Mouse (Mus musculus): ENCODE measurements around the gene Map3k4. TPM values are rescaled to one million over a fixed set of nuclear protein-coding genes. Genes with fewer than 3 reads are reported as not detected.

Map3k4 gene
- 25.8 and 35.6 TPM in 2 replicates for polyA plus RNA-seq (2015; fragmentation: Nextera tagmentation; extraction: Ambion mirVana)

DNA sequence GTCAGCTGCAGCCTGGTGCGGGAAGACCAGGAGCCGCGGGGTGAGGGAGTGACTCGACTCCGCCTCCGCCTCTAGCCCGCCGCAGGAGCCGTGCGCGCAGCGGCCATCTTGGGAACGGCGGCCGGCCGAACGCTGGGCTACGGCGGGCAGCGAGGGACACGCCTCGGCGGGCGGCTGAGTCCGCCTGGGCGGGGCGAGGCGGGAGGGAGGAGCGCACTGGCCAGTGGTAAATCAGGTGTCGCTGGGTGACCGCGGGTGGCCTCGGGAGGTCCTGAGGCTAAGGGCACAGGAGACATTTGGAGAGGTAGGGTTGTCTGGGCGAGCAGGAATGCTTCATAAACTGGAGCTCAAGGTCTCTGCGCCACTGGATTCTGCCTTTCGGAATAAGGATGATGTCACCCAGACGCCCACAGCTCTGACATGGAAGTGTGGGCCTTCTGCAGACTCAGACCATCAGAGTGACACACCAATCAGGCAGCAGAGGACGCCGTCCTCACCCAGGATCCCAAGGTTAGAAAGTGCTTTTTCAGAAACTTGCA, at the start of gene Map3k4:
Gene Map3k4 (minus strand): TSS at position 134 of the 539 bp plus-strand sequence.
- Histone ChIP-seq H3K4me2 (replicated peaks; ENCODE audit: low read depth) (peak within 1 kb of the TSS; percentile 78), H3K4me1 (replicated peaks; ENCODE audit: control insufficient read depth, insufficient read depth) (no peaks in the 10 kb centered on the region), H3K36me3 (ENCODE audit: control insufficient read depth, insufficient read depth, low read length) (no peaks in the 10 kb centered on the region), H3K4me3 (ENCODE audit: low read depth, low read length) (peak within 1 kb of the TSS; percentile 100), H3K27ac (replicated peaks) (peak within 1 kb of the TSS; percentile 93), H3K9ac (ENCODE audit: low read length) (peak within 1 kb of the TSS; percentile 92), H3K9me3 (ENCODE audit: control insufficient read depth, low read length) (no peaks in the 10 kb centered on the region), H3K27me3 (ENCODE audit: control insufficient read depth, insufficient read depth, low read length) (no peaks in the 10 kb centered on the region)
- ATAC-seq (ENCODE audit: low FRiP score, low TSS enrichment) (peak; percentile 96), DNase-seq (ENCODE audit: low spot score) (peak; percentile 94)
- TF ChIP-seq EP300 (optimal IDR thresholded peaks at IDR 0.05) (no peak), CTCF (IDR thresholded peaks at IDR 0.05; ENCODE audit: low read depth) (peak; percentile 56)
- WGBS: under 1% methylated on average over 28 of the region's 39 CpGs

DNA sequence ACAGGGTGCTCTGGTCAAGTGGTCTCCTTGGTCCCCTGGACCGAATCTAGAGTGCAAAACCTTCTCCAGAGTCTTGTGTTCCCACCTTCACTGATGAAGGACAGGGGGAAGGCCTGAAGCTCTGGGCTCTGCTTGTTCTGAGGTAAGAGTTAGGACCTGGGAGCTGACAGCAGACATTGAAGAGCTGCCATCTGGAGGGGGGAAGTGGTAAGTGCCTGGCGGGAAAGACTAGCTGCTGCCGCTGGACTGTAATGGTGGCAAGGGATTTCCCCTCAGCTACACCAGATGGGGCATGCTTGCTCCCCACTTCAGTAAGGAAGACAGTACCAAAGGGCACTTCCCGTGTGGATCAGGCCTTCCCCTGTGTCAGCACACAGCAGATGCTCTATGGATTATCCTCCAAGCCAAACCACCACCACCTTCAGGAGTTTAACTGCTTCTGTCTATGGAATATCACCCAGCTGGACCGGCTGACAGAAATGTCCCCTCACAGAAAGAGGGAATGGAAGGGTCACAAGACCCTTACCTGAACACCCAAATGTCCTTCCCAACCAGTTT, 48.9 kb upstream of the Map3k4 start:
- no peaks in the 10 kb centered on the region for H3K27me3 ChIP-seq (ENCODE audit: control insufficient read depth, insufficient read depth, low read length)
- no peaks in the 10 kb centered on the region for H3K9me3 ChIP-seq (ENCODE audit: control insufficient read depth, low read length)
- ATAC-seq (ENCODE audit: low FRiP score, low TSS enrichment): peak; percentile 55

DNA sequence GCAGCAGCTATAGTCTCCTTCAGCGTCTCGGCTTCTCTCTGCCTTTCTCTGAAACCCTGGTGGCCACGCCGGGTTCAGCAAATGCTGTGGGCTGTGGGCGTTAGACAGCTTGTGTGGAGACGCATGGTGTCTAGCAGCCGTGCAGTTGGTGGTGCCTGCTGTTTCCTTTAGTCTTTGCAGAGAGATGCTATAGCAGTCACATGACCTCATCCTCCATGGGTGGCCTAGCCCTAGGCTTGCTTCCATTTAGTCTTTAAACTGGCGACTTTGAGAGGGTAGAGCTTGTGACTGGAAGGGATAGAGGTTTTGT, 45.8 kb upstream of the Map3k4 start:
- TF ChIP-seq EP300 (optimal IDR thresholded peaks at IDR 0.05): no peak
- TF ChIP-seq CTCF (IDR thresholded peaks at IDR 0.05; ENCODE audit: low read depth): no peak
- Histone ChIP-seq H3K4me3 (ENCODE audit: low read depth, low read length) (no peak overlapping the region), H3K4me2 (replicated peaks; ENCODE audit: low read depth) (no peak overlapping the region), H3K9ac (ENCODE audit: low read length) (no peak overlapping the region), H3K27me3 (ENCODE audit: control insufficient read depth, insufficient read depth, low read length) (no peaks in the 10 kb centered on the region), H3K36me3 (ENCODE audit: control insufficient read depth, insufficient read depth, low read length) (no peaks in the 10 kb centered on the region), H3K4me1 (replicated peaks; ENCODE audit: control insufficient read depth, insufficient read depth) (no peaks in the 10 kb centered on the region), H3K27ac (replicated peaks) (no peak overlapping the region), H3K9me3 (ENCODE audit: control insufficient read depth, low read length) (no peaks in the 10 kb centered on the region)
- no peak for DNase-seq (ENCODE audit: low spot score)
- ATAC-seq (ENCODE audit: low FRiP score, low TSS enrichment): no peak
- WGBS: 66% methylated on average over 8 of the region's 8 CpGs

More for the DNA sequence above, 48.9 kb upstream of the Map3k4 start:
- H3K4me3 ChIP-seq (ENCODE audit: low read depth, low read length): no peak overlapping the region
- H3K4me1 ChIP-seq (replicated peaks; ENCODE audit: control insufficient read depth, insufficient read depth): no peaks in the 10 kb centered on the region; the same call in 1 of the 2 replicates
- DNase-seq (ENCODE audit: low spot score): peak; percentile 77
- H3K9ac ChIP-seq (ENCODE audit: low read length): no peak overlapping the region
- TF ChIP-seq EP300 (optimal IDR thresholded peaks at IDR 0.05) (no peak), CTCF (IDR thresholded peaks at IDR 0.05; ENCODE audit: low read depth) (peak; percentile 83)
- 36% methylated on average over 5 of the region's 5 CpGs for WGBS
- no peak overlapping the region for H3K27ac ChIP-seq (replicated peaks)
- H3K36me3 ChIP-seq (ENCODE audit: control insufficient read depth, insufficient read depth, low read length): no peaks in the 10 kb centered on the region
- H3K4me2 ChIP-seq (replicated peaks; ENCODE audit: low read depth): no peak overlapping the region

DNA sequence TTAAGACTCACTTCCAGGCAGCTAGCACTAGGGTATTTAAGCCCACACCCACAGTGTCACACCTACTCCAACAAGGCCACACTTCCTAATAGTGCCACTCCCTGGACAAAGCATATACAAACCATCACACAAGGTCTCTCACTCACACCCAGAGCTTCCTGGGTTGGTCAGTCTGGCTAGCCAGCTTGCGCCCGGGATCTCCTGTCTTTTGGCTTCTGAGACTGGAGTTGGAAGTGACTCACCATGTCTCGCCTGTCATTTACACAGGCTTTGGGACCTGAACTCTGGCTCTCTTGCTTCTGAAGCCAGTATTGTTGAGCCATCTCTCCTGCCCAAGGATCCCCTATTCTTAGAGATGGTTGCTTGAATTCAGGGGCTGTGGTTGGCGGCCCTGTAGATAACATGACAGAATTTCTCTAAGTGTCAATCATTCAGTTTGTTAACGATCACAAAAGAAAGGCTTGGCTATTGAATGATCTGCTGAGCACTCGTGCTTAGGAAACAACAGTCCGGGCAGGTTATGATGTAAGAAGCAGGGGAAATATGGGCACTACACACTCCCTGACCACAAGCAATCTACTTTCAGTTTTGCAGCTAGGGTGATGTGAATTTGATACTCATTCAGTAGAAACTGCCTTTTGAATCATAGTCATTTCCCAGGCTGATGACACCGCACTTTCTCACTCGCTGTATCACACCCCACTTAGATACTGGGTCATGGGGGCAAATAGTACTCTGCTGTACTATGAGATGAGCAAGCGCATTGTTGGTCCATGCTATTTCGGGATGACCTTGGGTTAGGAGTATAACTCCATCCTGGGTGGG, 45.2 kb upstream of the Map3k4 start:
- no peak overlapping the region for H3K4me2 ChIP-seq (replicated peaks; ENCODE audit: low read depth)
- TF ChIP-seq EP300 (optimal IDR thresholded peaks at IDR 0.05) (no peak), CTCF (IDR thresholded peaks at IDR 0.05; ENCODE audit: low read depth) (no peak)
- H3K4me1 ChIP-seq (replicated peaks; ENCODE audit: control insufficient read depth, insufficient read depth): no peaks in the 10 kb centered on the region
- H3K9ac ChIP-seq (ENCODE audit: low read length): no peak overlapping the region
- no peak for DNase-seq (ENCODE audit: low spot score)
- no peaks in the 10 kb centered on the region for H3K27me3 ChIP-seq (ENCODE audit: control insufficient read depth, insufficient read depth, low read length)
- no peaks in the 10 kb centered on the region for H3K9me3 ChIP-seq (ENCODE audit: control insufficient read depth, low read length)
- peak; percentile 58 for ATAC-seq (ENCODE audit: low FRiP score, low TSS enrichment)
- no peak overlapping the region for H3K4me3 ChIP-seq (ENCODE audit: low read depth, low read length)
- H3K27ac ChIP-seq (replicated peaks): no peak overlapping the region
- 75% methylated on average over 11 of the region's 11 CpGs for WGBS
- no peaks in the 10 kb centered on the region for H3K36me3 ChIP-seq (ENCODE audit: control insufficient read depth, insufficient read depth, low read length)

DNA sequence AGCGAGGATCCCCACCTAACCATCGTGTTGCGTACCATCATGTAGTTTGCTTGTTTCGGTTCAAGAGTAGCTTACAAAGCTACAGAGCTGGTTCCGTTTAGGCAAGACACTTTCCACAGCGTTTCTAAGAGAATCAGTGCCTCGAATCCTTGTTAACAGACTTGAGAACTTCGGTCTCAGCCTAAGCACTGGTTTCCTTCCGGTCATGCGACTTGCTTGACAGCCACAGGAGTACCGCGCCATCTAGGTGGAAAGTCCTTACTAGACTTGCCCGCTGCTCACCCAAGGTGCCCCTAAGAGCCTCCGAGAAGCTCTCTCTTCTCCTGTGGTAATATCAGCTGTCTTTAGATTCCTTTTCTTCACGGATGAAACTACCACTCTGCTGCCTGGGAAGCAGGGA, 41.3 kb upstream of the Map3k4 start:
- Histone ChIP-seq H3K4me2 (replicated peaks; ENCODE audit: low read depth) (no peak overlapping the region), H3K9me3 (ENCODE audit: control insufficient read depth, low read length) (no peaks in the 10 kb centered on the region), H3K4me1 (replicated peaks; ENCODE audit: control insufficient read depth, insufficient read depth) (no peaks in the 10 kb centered on the region), H3K27ac (replicated peaks) (no peak overlapping the region), H3K9ac (ENCODE audit: low read length) (no peak overlapping the region), H3K36me3 (ENCODE audit: control insufficient read depth, insufficient read depth, low read length) (no peaks in the 10 kb centered on the region), H3K27me3 (ENCODE audit: control insufficient read depth, insufficient read depth, low read length) (no peaks in the 10 kb centered on the region), H3K4me3 (ENCODE audit: low read depth, low read length) (no peak overlapping the region)
- no peak for DNase-seq (ENCODE audit: low spot score)
- TF ChIP-seq EP300 (optimal IDR thresholded peaks at IDR 0.05) (no peak), CTCF (IDR thresholded peaks at IDR 0.05; ENCODE audit: low read depth) (no peak)
- ATAC-seq (ENCODE audit: low FRiP score, low TSS enrichment): no peak
- 86% methylated on average over 15 of the region's 15 CpGs for WGBS

DNA sequence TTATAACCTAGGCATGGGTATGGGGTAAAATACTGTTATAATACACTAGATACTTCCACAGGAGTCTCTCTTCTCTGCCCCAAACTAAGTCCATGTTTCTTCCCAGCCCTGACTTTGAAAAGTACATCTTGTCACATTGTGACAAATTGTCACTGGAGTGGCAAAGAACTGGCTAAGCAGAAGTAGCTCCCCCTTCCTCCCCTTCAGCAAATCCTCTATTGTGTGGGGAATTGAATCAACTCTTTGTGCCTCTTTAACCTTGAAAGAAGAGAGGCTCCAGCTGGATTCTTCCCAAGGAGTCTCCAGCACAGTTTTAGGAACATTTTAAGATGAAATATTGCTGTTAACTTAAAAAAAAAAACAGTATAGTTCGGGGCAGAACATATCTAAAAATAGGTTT, 34.2 kb upstream of the Map3k4 start:
- no peak overlapping the region for H3K4me2 ChIP-seq (replicated peaks; ENCODE audit: low read depth)
- no peaks in the 10 kb centered on the region for H3K36me3 ChIP-seq (ENCODE audit: control insufficient read depth, insufficient read depth, low read length)
- ATAC-seq (ENCODE audit: low FRiP score, low TSS enrichment) (no peak), DNase-seq (ENCODE audit: low spot score) (no peak)
- WGBS: 15% methylated on average over 1 of the region's 1 CpGs
- no peaks in the 10 kb centered on the region for H3K27me3 ChIP-seq (ENCODE audit: control insufficient read depth, insufficient read depth, low read length)
- no peaks in the 10 kb centered on the region for H3K4me1 ChIP-seq (replicated peaks; ENCODE audit: control insufficient read depth, insufficient read depth)
- TF ChIP-seq EP300 (optimal IDR thresholded peaks at IDR 0.05) (no peak), CTCF (IDR thresholded peaks at IDR 0.05; ENCODE audit: low read depth) (no peak)
- H3K9ac ChIP-seq (ENCODE audit: low read length): no peak overlapping the region
- no peaks in the 10 kb centered on the region for H3K9me3 ChIP-seq (ENCODE audit: control insufficient read depth, low read length)
- no peak overlapping the region for H3K27ac ChIP-seq (replicated peaks)
- H3K4me3 ChIP-seq (ENCODE audit: low read depth, low read length): no peak overlapping the region
